Mouse (Mus musculus) inflammation-experienced regulatory T-cells (primary cell): ENCODE results near the gene Gm21103. TPM values are rescaled to one million over a fixed set of nuclear protein-coding genes. Genes with fewer than 3 reads are reported as not detected.

ENCODE experiments used
- polyA plus RNA-seq, 2 experiments: library from polyadenylated mRNA; unstranded; fragments of 100-300 nt; shearing (Covaris generic); gene quantifications; one replicate each; pipeline ENCODE4 v1.2.1; 2017

Gm21103 gene
- polyA plus RNA-seq, result 1 to 10 TPM in 1 of 2 experiments, not detected in 1; 1.0 TPM

DNA sequence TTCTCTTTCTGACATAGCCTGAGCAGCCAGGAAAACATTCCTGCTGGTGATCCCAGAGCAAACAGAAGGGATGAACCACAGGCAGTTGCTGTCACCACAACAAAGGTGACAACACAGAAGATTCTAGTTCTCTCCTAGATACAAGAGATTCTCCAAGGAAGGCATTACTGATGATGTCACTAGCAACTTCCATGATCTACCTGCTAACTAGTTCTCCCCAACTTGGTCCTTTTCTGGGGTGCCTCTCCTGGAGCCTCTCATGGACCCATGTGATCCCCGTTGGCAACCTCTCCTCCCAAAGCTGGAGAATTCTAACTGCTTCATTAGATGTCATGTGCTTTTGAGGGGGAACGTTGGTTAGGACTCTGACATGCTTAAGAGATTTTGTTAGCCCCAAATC lies at the start of gene Gm21103:
Gene Gm21103, minus strand, starts transcription at position 101 of the 400 bp plus-strand sequence.

GRCm38 (mm10) chr14:6343578-6343977 lies 38.9 kb upstream of the Gm21103 start, which contains the start of gene Gm3618:
Gm3618 (minus strand) TSS chr14:6343678.

GRCm38 (mm10) chr14:6286931-6287715 lies 17.5 kb downstream of the Gm21103 start, which contains the start of gene Gm3411:
Gm3411 (minus strand) TSS chr14:6287250.

Other genes with a start within 250 kb of the Gm21103 start
- gene Gm6337, start 246.6 kb downstream of the Gm21103 start, polyA plus RNA-seq, result 1 to 10 TPM in 1 of 2 experiments, not detected in 1; 1.5 TPM
- 1 to 10 TPM; 1.4 to 4.4 TPM for gene Gm8206, start 210.9 kb downstream of the Gm21103 start, polyA plus RNA-seq
- gene Gm3468, start 196.2 kb downstream of the Gm21103 start, polyA plus RNA-seq, result 10 to 100 TPM in 1 of 2 experiments, 1 to 10 TPM in 1; 5.4 to 10.9 TPM
- gene Gm3476, start 179.0 kb downstream of the Gm21103 start, polyA plus RNA-seq, result under 1 TPM; 0.20 to 0.42 TPM
- gene Gm21560, start 85.6 kb downstream of the Gm21103 start, polyA plus RNA-seq, result not detected
- 1 to 10 TPM; 2.8 to 8.1 TPM for gene Gm3411, start 17.6 kb downstream of the Gm21103 start, polyA plus RNA-seq
- gene Gm3618, start 38.8 kb upstream of the Gm21103 start, polyA plus RNA-seq, result not detected
- gene Gm16440, start 85.5 kb upstream of the Gm21103 start, polyA plus RNA-seq, result not detected
- gene Gm3591, start 107.6 kb upstream of the Gm21103 start, polyA plus RNA-seq, result 1 to 10 TPM in 1 of 2 experiments, under 1 TPM in 1; 0.81 to 3.6 TPM
- not detected for gene Gm3594, start 139.8 kb upstream of the Gm21103 start, polyA plus RNA-seq
- 1 to 10 TPM in 1 of 2 experiments, under 1 TPM in 1; 0.19 to 1.0 TPM for gene Gm8356, start 232.4 kb upstream of the Gm21103 start, polyA plus RNA-seq